Mouse (Mus musculus) B cell, adult (primary cell): ENCODE results near the gene Kif24. TPM values are rescaled to one million over a fixed set of nuclear protein-coding genes. Genes with fewer than 3 reads are reported as not detected.

Source experiments
- total RNA-seq: library from RNA; stranded (reverse); gene quantifications from 4 replicates; pipeline ENCODE4 v1.2.4, GENCODE M21; 2023; ENCODE audit not compliant: inconsistent age

The Kif24 gene
- total RNA-seq: 3.0 to 4.6 TPM (median 3.5 TPM) in 4 replicates

DNA sequence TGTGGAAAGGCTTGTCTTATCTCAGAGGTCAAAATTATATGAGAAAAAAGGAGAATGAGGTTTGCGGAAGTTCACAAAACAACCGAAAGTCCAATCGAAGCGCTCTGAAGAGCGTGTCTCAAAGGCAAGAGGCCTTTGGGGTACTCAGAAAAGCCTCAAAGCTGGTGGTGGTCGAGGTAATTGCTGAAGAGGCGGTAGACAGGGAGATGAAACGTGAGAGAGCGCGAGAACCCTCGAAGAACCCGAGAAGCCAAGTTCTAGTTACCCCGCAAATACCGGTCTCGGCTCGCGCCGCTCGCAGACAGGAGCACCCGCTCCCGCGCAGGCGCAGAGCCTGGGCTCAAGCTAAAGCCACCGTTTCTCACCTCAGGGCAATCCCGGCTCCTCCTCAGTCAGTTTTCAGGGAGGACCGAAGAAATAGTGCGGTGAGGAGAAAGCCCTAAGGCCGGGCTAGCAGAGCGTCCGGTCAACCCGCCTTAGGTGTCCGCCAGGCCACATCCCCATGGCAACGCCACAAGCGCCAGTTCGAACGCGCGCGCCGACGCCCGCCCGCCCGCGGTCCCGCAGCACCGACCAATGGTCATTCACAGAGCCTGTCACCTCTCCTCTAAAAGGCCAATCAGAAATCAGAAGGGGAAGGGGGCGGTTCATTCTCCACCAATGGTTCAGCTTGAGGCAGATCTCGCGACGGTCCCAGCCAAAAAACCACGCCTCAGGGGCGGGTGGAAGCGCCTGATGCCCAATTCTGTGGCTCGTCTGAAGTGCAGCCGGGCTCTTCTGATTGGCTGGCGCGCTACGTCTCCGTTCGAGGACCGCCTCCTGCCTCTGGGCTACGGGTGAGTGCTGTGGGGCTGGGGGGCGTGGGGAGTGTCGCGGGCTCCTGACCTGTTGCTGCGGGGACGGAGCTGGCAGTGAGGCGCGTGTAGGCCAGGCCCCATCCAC is at the start of gene Kif24, which contains the start of gene Nudt2:
Kif24 (minus strand) TSS at position 543 of the 942 bp plus-strand sequence.
Nudt2 (plus strand) TSS at position 807 of the 942 bp plus-strand sequence.

GRCm38 (mm10) chr4:41502986-41503412 is 38.3 kb upstream of the Kif24 start, which contains the start of gene AI464131:
Gene AI464131, minus strand, starts transcription at chr4:41503076.

GRCm38 (mm10) chr4:41348584-41349198 is 116.0 kb downstream of the Kif24 start, which contains the start of gene Ubap1:
Gene Ubap1, plus strand, starts transcription at chr4:41348996.

Other genes with a start within 250 kb of the Kif24 start
- gene Ubap2, start 189.7 kb downstream of the Kif24 start, total RNA-seq: 51.9 to 63.1 TPM (median 58.3 TPM) in 4 replicates
- 40.3 to 44.5 TPM (median 42.0 TPM) in 4 replicates for gene Dcaf12, start 150.0 kb downstream of the Kif24 start, total RNA-seq
- gene Ubap1, start 115.9 kb downstream of the Kif24 start, total RNA-seq: 45.4 to 54.3 TPM (median 51.5 TPM) in 4 replicates
- gene Nudt2, start 264 bp upstream of the Kif24 start, total RNA-seq: 3.7 to 5.9 TPM (median 5.3 TPM) in 4 replicates
- gene AI464131, start 38.2 kb upstream of the Kif24 start, total RNA-seq: not detected in 4 replicates
- gene 1110017D15Rik, start 52.4 kb upstream of the Kif24 start, total RNA-seq: not detected in 4 replicates
- 13.8 to 14.4 TPM (median 14.4 TPM) in 4 replicates for gene Fam219a, start 104.7 kb upstream of the Kif24 start, total RNA-seq
- not detected in 4 replicates for gene Dnaic1, start 104.9 kb upstream of the Kif24 start, total RNA-seq
- not detected in 4 replicates for gene Enho, start 175.4 kb upstream of the Kif24 start, total RNA-seq
- not detected in 4 replicates for gene Cntfr, start 232.2 kb upstream of the Kif24 start, total RNA-seq
- 13.9 to 18.6 TPM (median 15.3 TPM) in 4 replicates for gene Il11ra1, start 235.1 kb upstream of the Kif24 start, total RNA-seq
- gene Rpp25l, start 248.6 kb upstream of the Kif24 start, total RNA-seq: 30.3 to 35.1 TPM (median 34.0 TPM) in 4 replicates